Mouse (Mus musculus) right cerebral cortex, postnatal 10 days (tissue): Measurements from ENCODE around the gene Traf4.
A peak's percentile ranks its signal among the peaks of the same experiment; 100 is the strongest.

Experiments used
- DNase-seq, 2 experiments: peaks; one replicate each; pipeline ENCODE4 v3.0.0; 2021; ENCODE audit warnings: low spot score in 2 of 2

Traf4 gene

GRCm38 (mm10) chr11:78182961-78183844 is 17.8 kb upstream of the Traf4 start, which contains the start of gene Rpl23a:
Rpl23a (minus strand) TSS chr11:78183584.
- peak; percentile 89 to 92 for DNase-seq

- no peak for DNase-seq
Observed at GRCm38 (mm10) chr11:78182450-78182849, 17.1 kb upstream of the Traf4 start.

- no peak for DNase-seq
Observed at GRCm38 (mm10) chr11:78181830-78182357, 16.5 kb upstream of the Traf4 start.

GRCm38 (mm10) chr11:78180081-78180761 is 14.8 kb upstream of the Traf4 start:
- DNase-seq = no peak

- no peak for DNase-seq
Observed at GRCm38 (mm10) chr11:78179438-78179999, 14.1 kb upstream of the Traf4 start.

- peak; percentile 86 to 90 for DNase-seq
Observed at GRCm38 (mm10) chr11:78178859-78179437, 13.6 kb upstream of the Traf4 start.

- peak; percentile 94 to 95 for DNase-seq
Observed at GRCm38 (mm10) chr11:78177903-78178858, 12.8 kb upstream of the Traf4 start.

GRCm38 (mm10) chr11:78177437-78177836 is 12.0 kb upstream of the Traf4 start:
- no peak for DNase-seq

- DNase-seq = peak in 1 of 2 experiments; percentile 33
Observed at GRCm38 (mm10) chr11:78176905-78177331, 11.5 kb upstream of the Traf4 start.

- DNase-seq = peak; percentile 87 to 89
Observed at GRCm38 (mm10) chr11:78176402-78176862, 11.0 kb upstream of the Traf4 start, which contains the start of the genes Nek8 and Tlcd1. Nek8 (minus strand) TSS chr11:78176675. Tlcd1 (plus strand) TSS chr11:78176711.

GRCm38 (mm10) chr11:78175771-78176401 is 10.5 kb upstream of the Traf4 start:
- DNase-seq = no peak

- DNase-seq = no peak
Observed at GRCm38 (mm10) chr11:78174506-78174905, 9.1 kb upstream of the Traf4 start.

- no peak for DNase-seq
Observed at GRCm38 (mm10) chr11:78172748-78173383, 7.5 kb upstream of the Traf4 start.

- peak in 1 of 2 experiments; percentile 38 for DNase-seq
Observed at GRCm38 (mm10) chr11:78172034-78172747, 6.8 kb upstream of the Traf4 start.

GRCm38 (mm10) chr11:78171328-78171727 is 5.9 kb upstream of the Traf4 start:
- no peak for DNase-seq

GRCm38 (mm10) chr11:78170306-78170705 is 4.9 kb upstream of the Traf4 start:
- no peak for DNase-seq

- DNase-seq = no peak
Observed at GRCm38 (mm10) chr11:78168541-78169468, 3.4 kb upstream of the Traf4 start.
